Mouse (Mus musculus) megakaryocyte, embryonic 14.5 days (primary cell): ENCODE results near the gene Depdc5.

Experiments used
- FLI1 ChIP-seq: IDR thresholded peaks from 2 replicates; pipeline ENCODE4 v1.6.1; 2012; ENCODE audit warnings: low read length, inconsistent platforms, mixed read lengths
- GATA1 ChIP-seq: IDR thresholded peaks from 3 replicates; pipeline ENCODE4 v1.6.1; 2012; ENCODE audit warnings: mixed read lengths, low read length, inconsistent platforms, borderline replicate concordance

GRCm38 (mm10) chr5:33011132-33012106 lies 147.9 kb downstream of the Depdc5 start:
- TF ChIP-seq GATA1, result no peak
- TF ChIP-seq FLI1, result no peak
